Comparison of ENCODE assay signal across 30 mouse cellular contexts in genomic region chr11:63943268-63943890, GRCm38 (mm10). TPM values are rescaled to one million over a fixed set of nuclear protein-coding genes. Genes with fewer than 3 reads are reported as not detected.
A peak's percentile ranks its signal among the peaks of the same experiment; 100 is the strongest.
DNase-seq lines count a peak whose midpoint lies in the region; ATAC-seq and TF ChIP-seq lines count a peak whose summit lies in the region.
"Had no signal": no experiment of that assay in that cellular context is flagged by ENCODE, and none has a peak within 500 bp of the region (broad histone marks: within the 10 kb centered on the region; RNA-seq: fewer than 3 reads in every experiment).

No protein-coding gene starts in this region.

- peak; percentile 42 to 50 for DNase-seq in cerebellum, adult 18-20 months
- DNase-seq in midbrain, embryonic 11.5 days (ENCODE audit: low spot score, missing footprints), result peak; percentile 56
- no peak for DNase-seq in midbrain, postnatal 0 days (ENCODE audit: low spot score)
- DNase-seq in cerebellum, postnatal 10 days, result peak; percentile 79 to 85
- no peak for DNase-seq in adrenal gland, adult 18-20 months (ENCODE audit: low spot score in 2 of 2)
- no peak for DNase-seq in thymus, adult 18-20 months
- DNase-seq: adrenal gland, adult 8-10 months; gastrocnemius, adult 2 months; gastrocnemius, postnatal 36 days; heart, adult 2 months; kidney, adult 18-20 months; kidney, postnatal 25 days; lung, adult 2 months; lung, postnatal 10 days; midbrain, embryonic 14.5 days; right cerebral cortex, postnatal 25 days; spleen, adult 18-20 months; thymus, postnatal 4 days had no signal

- no peak overlapping the region for H3K27ac ChIP-seq in midbrain, embryonic 11.5 days (ENCODE audit: low read depth, low read length)
- H3K27ac ChIP-seq in midbrain, postnatal 0 days (ENCODE audit: low read depth, low read length), result no peak overlapping the region
- H3K27ac ChIP-seq: gastrocnemius, adult 2 months; heart, adult 2 months; hindbrain, embryonic 15.5 days; kidney, embryonic 15.5 days; layer of hippocampus, adult 2 months; limb, embryonic 10.5 days; limb, embryonic 15.5 days; liver, embryonic 14.5 days; macrophage had no signal

- WGBS in midbrain, embryonic 11.5 days, result 92% methylated on average over 13 of the region's 13 CpGs
- 95% methylated on average over 13 of the region's 13 CpGs for WGBS in midbrain, postnatal 0 days

- no peaks in the 10 kb centered on the region; the same call in 1 of the 2 replicates for H3K27me3 ChIP-seq in midbrain, embryonic 11.5 days (ENCODE audit: control insufficient read depth, insufficient read depth, low read length)
- H3K27me3 ChIP-seq in midbrain, postnatal 0 days (ENCODE audit: insufficient read depth, low read length), result no peaks in the 10 kb centered on the region
- H3K27me3 ChIP-seq: limb, embryonic 15.5 days had no signal

- no peaks in the 10 kb centered on the region for H3K9me3 ChIP-seq in midbrain, embryonic 11.5 days (ENCODE audit: control insufficient read depth, low read length)
- H3K9me3 ChIP-seq in midbrain, postnatal 0 days (ENCODE audit: low read length), result no peaks in the 10 kb centered on the region
- H3K9me3 ChIP-seq: G1E; heart, embryonic 12.5 days; hindbrain, embryonic 15.5 days; kidney, embryonic 15.5 days; limb, embryonic 10.5 days; limb, embryonic 15.5 days had no signal

- no peak overlapping the region for H3K9ac ChIP-seq in midbrain, embryonic 11.5 days (ENCODE audit: low read length)
- H3K9ac ChIP-seq in midbrain, postnatal 0 days (replicated peaks; ENCODE audit: low read length, poor library complexity, severe bottlenecking), result no peak overlapping the region
- H3K9ac ChIP-seq: heart, embryonic 12.5 days; hindbrain, embryonic 15.5 days; kidney, embryonic 15.5 days; limb, embryonic 15.5 days; liver, embryonic 14.5 days had no signal

- H3K4me1 ChIP-seq in midbrain, embryonic 11.5 days (ENCODE audit: control insufficient read depth, insufficient read depth, low read length), result no peaks in the 10 kb centered on the region
- no peaks in the 10 kb centered on the region for H3K4me1 ChIP-seq in midbrain, postnatal 0 days (ENCODE audit: insufficient read depth, low read length)
- H3K4me1 ChIP-seq: hindbrain, embryonic 15.5 days; kidney, embryonic 15.5 days; limb, embryonic 10.5 days had no signal

- no peaks in the 10 kb centered on the region for H3K36me3 ChIP-seq in midbrain, embryonic 11.5 days (ENCODE audit: control insufficient read depth, insufficient read depth, low read length)
- H3K36me3 ChIP-seq in midbrain, postnatal 0 days (ENCODE audit: insufficient read depth, low read length), result no peaks in the 10 kb centered on the region
- H3K36me3 ChIP-seq: G1E; heart, embryonic 12.5 days; hindbrain, embryonic 15.5 days; kidney, embryonic 15.5 days; limb, embryonic 10.5 days; limb, embryonic 15.5 days had no signal

- H3K4me2 ChIP-seq in midbrain, embryonic 11.5 days, result no peak overlapping the region
- no peak overlapping the region for H3K4me2 ChIP-seq in midbrain, postnatal 0 days (ENCODE audit: low read depth, low read length, poor library complexity, severe bottlenecking)
- H3K4me2 ChIP-seq: heart, embryonic 12.5 days; hindbrain, embryonic 15.5 days; kidney, embryonic 15.5 days; limb, embryonic 15.5 days had no signal

- no peak overlapping the region for H3K4me3 ChIP-seq in midbrain, embryonic 11.5 days (ENCODE audit: low read depth, low read length)
- H3K4me3 ChIP-seq in midbrain, postnatal 0 days (ENCODE audit: low read depth, low read length), result no peak overlapping the region
- H3K4me3 ChIP-seq: erythroblast, embryonic 14.5 days; gastrocnemius, adult 2 months; heart, adult 2 months; heart, embryonic 12.5 days; hindbrain, embryonic 15.5 days; kidney, embryonic 15.5 days; layer of hippocampus, adult 2 months; limb, embryonic 10.5 days; limb, embryonic 15.5 days had no signal

- TF ChIP-seq CTCF in midbrain, postnatal 0 days (IDR thresholded peaks at IDR 0.05), result no peak

- no peak for ATAC-seq in cerebellum, adult (ENCODE audit: insufficient number of reproducible peaks, low FRiP score, low TSS enrichment)
- ATAC-seq in midbrain, embryonic 11.5 days (ENCODE audit: low FRiP score), result no peak
- no peak for ATAC-seq in midbrain, postnatal 0 days (ENCODE audit: low FRiP score)
- ATAC-seq: forebrain, embryonic 16.5 days had no signal

RNA-seq across cellular contexts. Expression of gene Hs3st3b1, which starts 21.3 kb away (rescaled TPM):
- 17.5 and 18.1 TPM in 2 replicates for polyA plus RNA-seq in midbrain, embryonic 11.5 days (2014; fragmentation: Nextera tagmentation; extraction: Ambion mirVana)
- 24.9 and 27.6 TPM in 2 replicates for total RNA-seq in midbrain, postnatal 0 days (2014; rRNA removed)
- 7.9 and 9.0 TPM in 2 replicates for polyA plus RNA-seq in midbrain, postnatal 0 days (2015; fragmentation: Nextera tagmentation; extraction: Ambion mirVana)
- 1 to 10 TPM; 1.8 to 2.7 TPM for total RNA-seq in adrenal gland, adult 18-20 months (2021)
- polyA plus RNA-seq: G1E had no signal

Comparison
In these comparisons a context has a peak if more than half of its experiments do, and no peak if none do; other contexts are left out.
1. DNase-seq: peak in cerebellum, adult 18-20 months (2 of 2), midbrain, embryonic 11.5 days (single experiment) and cerebellum, postnatal 10 days (2 of 2); none in midbrain, postnatal 0 days (single experiment), adrenal gland, adult 18-20 months (0 of 2) and thymus, adult 18-20 months (0 of 2).